Mouse (Mus musculus) liver, postnatal 0 days (tissue): ENCODE measurements at regions not wholly inside any gene's neighbourhood (a gene's known extent, or its start where the extent isn't known, plus 50 kb on each side); places are given as distances from the start of the nearest gene placed in this dataset.

Experiments
- CTCF ChIP-seq: sonication (generic); IDR thresholded peaks from 2 replicates; pipeline ENCODE4 v1.5.1; 2016; ENCODE audit warnings: antibody characterized with exemption, low read depth
- EP300 ChIP-seq: IDR thresholded peaks from 2 replicates; pipeline ENCODE4 v1.6.1; 2016; ENCODE audit warnings: antibody characterized with exemption, low read depth, mild to moderate bottlenecking

- no peak for TF ChIP-seq CTCF
- TF ChIP-seq EP300 = no peak
Observed at GRCm38 (mm10) chr17:83908811-83909210, 61.0 kb upstream of the Haao start.
